Mouse (Mus musculus): ENCODE measurements around the gene Ufsp1.

Gene Ufsp1

GRCm38 (mm10) chr5:137293839-137294743, at the start of gene Ufsp1:
Gene Ufsp1, plus strand, starts transcription at chr5:137294629.
- WGBS, result under 1% methylated on average over 52 of the region's 52 CpGs

DNA sequence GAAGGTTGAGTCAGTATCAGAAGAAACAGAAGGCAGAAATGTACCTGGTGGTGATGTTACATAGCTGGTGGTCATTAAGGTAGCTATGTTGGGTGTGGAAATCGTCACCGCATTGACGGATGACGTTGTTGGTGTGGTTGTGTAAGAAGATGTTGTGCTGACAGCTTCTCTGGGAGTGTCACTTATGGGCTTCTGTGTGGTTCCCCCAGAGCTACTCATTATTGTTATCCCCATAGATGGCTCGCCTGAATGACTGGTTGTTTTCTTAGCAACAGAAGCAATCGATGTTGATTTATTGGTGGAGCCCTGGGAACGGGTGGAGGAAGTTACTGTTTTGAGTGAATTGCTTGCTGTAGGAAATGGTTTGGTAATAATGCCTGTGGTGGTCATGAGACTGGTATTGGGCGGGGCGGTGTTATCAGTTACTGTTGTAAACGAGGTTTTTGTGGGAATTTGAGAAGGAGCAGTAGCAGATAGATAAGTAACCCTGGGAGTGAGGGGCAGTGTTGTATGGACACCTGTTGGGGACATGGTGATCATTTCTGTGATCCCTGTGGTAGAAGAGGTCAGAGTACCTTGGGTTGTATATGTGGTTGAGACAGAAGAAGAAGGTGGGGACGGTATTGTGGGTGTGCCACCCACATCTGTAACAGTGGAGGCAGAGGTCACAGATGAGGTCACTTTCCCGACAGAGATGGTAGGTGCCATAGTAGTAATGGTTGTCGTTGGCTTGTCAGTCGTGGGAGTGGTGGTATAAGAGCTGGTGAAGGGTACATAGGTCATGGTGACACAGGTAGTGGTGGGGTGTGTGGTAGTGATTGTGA, 30.3 kb upstream of the Ufsp1 start:
- WGBS, result 85% methylated on average over 14 of the region's 14 CpGs

DNA sequence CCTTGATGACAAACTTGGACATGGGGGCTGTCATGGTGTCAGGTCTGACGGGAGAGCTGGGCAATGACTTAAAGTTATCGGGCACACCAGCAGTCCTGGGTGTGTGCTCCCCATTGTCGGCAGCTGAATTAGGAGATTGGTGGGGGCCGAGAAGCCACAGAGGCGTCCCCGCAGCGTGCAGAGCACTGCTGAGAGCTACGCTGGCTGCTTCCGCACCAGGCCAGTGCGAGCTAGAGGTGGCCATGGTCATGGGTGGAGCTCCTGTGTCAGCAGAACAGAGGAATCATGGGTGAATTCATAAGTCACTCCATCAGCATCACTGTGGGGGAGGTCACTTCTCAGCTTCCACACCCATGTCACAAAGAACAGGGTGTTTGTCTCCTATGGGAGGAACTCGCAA, 29.6 kb upstream of the Ufsp1 start:
- WGBS, result 93% methylated on average over 11 of the region's 11 CpGs

DNA sequence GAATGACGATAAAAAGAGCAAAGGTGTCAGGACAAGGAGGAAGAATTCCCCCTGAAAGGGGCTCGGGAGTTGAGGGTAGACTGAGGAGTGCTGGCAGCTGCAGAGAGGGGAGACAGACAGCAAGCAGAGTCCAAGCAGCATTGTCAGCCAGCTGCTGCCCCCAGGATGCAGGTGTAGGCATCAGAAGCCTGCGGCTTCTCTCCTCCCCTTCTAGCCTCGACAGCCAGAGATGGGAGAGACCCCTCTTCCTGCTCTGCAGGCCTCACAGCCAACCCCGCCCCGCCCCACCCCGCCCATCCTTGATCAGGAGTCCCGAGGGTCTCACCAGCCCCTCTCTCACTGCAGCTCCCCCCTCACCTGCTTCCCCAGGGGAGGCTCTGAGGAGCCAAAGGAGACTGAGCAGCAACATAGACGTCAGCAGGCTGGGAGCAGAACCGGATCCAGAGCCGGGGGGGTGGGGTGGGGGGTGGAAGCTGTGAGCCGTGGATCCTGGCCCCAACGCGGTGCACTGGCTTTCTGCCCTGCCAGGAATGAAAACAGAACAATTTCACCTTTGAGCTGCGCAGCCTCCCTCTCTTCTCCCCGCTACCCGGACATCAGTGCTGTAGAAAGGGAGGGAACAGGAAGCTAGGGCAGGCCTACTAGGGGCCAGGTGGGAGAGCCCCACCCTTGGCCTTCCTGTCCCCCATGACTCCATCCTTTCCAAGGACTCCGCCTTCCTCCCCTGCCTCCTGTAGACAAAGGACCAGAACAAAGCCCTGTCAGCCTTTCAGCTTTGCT, 26.1 kb upstream of the Ufsp1 start:
- WGBS, result 39% methylated on average over 18 of the region's 18 CpGs

- 44% methylated on average over 18 of the region's 18 CpGs for WGBS
These were observed 16.8 kb upstream of the Ufsp1 start for GRCm38 (mm10) chr5:137277360-137278342.

DNA sequence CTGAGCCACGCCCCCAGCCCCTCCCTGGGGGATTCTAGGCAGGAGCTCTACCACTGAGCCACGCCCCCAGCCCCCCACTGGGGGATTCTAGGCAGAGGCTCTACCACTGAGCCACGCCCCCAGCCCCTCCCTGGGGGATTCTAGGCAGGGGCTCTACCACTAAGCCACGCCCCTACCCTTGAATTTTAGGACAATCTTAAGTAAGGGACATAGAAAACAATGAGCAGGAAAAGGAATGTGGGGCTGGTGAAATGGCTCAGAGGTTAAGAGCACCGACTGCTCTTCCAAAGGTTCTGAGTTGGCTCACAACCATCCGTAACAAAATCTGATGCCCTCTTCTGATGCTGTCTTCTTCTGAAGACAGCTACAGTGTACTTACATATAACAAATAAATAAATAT, 10.0 kb upstream of the Ufsp1 start:
- WGBS, result 86% methylated on average over 6 of the region's 6 CpGs

DNA sequence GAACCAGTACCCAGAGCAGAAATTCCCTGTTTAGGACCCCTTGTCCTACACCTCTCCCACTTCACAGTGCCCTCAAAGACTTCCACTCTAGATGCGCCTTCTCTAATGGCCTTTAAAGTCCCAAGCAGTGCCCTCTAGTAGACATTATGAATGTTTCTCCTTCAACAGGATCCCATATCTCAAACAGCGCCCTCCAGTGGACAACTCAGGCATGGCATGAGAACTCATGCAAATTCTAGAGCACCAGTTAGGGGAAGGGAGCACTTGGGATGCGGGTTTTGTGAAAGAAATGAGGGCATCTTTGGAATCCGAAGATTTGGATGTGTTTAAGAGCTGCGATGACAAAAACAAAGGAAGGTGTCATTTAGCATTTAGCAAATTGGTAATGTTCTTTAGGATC, 9.4 kb upstream of the Ufsp1 start:
- 59% methylated on average over 5 of the region's 5 CpGs for WGBS

DNA sequence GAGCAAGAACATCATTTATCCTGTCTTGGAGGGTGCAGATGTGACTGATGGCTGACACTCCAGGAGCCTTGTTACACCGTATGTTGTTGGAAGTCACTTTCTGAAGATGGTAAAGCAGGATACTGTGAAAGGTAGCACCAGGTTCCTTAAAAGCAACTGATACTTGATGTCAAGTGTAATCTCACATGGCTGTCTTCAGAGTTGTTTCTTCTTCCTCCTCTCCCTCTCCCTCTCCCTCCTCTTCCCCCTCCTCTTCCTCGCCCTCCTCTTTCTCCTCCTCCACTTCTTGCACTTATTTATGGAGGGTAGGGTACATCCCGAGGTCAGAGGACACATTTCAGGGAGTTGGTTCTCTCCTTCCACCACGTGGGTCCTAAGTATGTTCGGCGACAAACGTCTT, 8.4 kb upstream of the Ufsp1 start:
- WGBS, result 45% methylated on average over 7 of the region's 7 CpGs

DNA sequence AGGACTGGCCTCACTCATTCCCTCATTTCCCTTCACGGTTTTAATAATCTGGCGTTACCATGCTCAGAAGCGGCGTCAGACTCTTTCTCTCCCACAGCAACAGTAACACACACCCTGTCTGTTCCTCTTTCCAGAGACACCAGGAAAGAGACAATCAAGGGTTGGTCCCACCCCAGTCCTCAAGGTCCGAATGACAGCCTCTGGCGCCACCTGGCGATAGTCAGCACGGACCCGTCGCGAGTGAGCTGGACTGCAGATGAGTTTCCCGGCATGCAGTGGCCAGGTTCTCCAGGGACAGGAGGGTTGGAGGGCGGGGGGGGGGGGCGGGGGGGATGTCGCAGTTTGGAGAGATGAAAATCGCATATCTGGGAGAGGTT, 7.8 kb upstream of the Ufsp1 start:
- under 1% methylated on average over 16 of the region's 16 CpGs for WGBS

- 2% methylated on average over 40 of the region's 40 CpGs for WGBS
These were observed 7.1 kb upstream of the Ufsp1 start, which contains the start of gene Ache for GRCm38 (mm10) chr5:137287032-137287952. Gene Ache, plus strand, starts transcription at chr5:137287519.

- WGBS, result under 1% methylated on average over 45 of the region's 65 CpGs
These were observed 6.3 kb upstream of the Ufsp1 start for GRCm38 (mm10) chr5:137287953-137288743.

DNA sequence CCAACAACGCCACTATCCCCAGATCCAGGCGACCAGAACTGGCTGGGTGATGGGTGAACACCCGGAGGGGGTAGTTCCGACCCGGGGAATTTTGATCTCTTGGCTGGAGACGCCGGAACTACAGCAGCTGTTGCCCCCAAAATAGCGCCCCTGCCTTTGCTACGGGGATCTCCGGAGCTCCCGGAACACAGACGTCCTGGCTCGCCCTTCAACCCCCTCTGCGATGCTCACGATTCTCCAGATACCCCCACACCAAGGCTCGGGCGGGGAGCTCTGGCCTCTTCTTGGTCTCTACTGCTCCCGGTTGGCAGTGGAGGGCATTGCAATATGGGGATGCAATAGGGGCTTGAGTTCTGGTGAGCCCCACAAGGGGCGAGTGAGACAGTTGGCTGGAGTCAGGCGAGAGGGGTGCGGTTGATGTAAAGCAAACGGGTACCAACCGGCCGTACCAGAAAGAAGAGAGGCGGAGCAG, 5.4 kb upstream of the Ufsp1 start:
- 5% methylated on average over 25 of the region's 25 CpGs for WGBS

GRCm38 (mm10) chr5:137289591-137290365, 4.7 kb upstream of the Ufsp1 start:
- WGBS, result 64% methylated on average over 13 of the region's 13 CpGs

GRCm38 (mm10) chr5:137290677-137291076, 3.8 kb upstream of the Ufsp1 start:
- 38% methylated on average over 15 of the region's 15 CpGs for WGBS

- WGBS, result 79% methylated on average over 15 of the region's 15 CpGs
These were observed 3.0 kb upstream of the Ufsp1 start for GRCm38 (mm10) chr5:137291381-137291926.

- WGBS, result under 1% methylated on average over 15 of the region's 15 CpGs
These were observed 1.1 kb upstream of the Ufsp1 start for GRCm38 (mm10) chr5:137293282-137293681.

GRCm38 (mm10) chr5:137294744-137295093, 290 bp downstream of the Ufsp1 start:
- 8% methylated on average over 18 of the region's 18 CpGs for WGBS

DNA sequence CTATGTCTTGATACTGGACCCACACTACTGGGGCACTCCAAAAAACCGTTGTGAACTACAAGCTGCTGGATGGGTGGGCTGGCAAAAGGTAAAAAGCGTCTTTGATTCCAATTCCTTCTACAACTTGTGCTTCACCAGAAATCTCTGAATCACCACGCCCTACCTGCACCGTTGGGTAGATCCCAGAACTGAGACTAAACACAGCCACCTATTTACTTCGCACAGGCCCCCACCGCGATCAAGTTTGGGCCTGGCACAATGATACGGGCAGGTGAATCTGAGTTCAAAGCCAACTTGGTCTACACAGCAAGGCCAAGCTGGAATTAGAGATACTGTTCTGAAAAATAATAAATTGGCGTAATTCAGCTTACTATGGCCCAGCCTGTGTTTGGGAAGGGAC, 867 bp downstream of the Ufsp1 start:
- 70% methylated on average over 9 of the region's 9 CpGs for WGBS

All from cerebral cortex, adult 2 months (tissue).